Mouse (Mus musculus): Measurements from ENCODE around the gene Sik3.
"Not testable (repeated sequence)": the region's sequence is repeated elsewhere in the genome, so short reads cannot be mapped to it uniquely, and the experiment has no call there.

Gene Sik3

GRCm38 (mm10) chr9:46152067-46153015 is 139.7 kb downstream of the Sik3 start:
- no peak for DNase-seq (ENCODE audit: low read depth)

DNA sequence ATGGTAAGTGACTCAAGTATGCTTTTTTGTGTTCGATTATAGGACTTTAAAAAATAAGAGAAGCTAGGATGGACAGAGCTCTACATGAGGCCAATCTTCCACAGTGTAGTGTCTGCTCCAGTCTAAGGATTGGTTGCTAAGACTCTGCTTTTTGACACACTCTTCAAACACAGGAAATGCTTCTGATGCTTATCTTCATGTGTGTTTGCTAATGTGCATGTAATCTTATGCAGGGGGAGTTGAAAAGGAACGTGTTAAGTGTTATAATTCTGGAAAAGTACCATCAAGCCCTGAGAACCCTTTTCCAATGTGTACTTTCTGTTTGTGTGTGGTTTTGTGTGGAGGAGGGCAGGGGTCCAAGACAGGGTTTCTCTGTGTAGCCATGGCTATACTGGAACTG is 141.8 kb downstream of the Sik3 start:
- DNase-seq (ENCODE audit: low read depth), result no peak

GRCm38 (mm10) chr9:46155026-46155425 is 142.4 kb downstream of the Sik3 start:
- DNase-seq (ENCODE audit: low read depth), result no peak

GRCm38 (mm10) chr9:46155818-46156217 is 143.2 kb downstream of the Sik3 start:
- DNase-seq (ENCODE audit: low read depth), result not testable (repeated sequence)

DNA sequence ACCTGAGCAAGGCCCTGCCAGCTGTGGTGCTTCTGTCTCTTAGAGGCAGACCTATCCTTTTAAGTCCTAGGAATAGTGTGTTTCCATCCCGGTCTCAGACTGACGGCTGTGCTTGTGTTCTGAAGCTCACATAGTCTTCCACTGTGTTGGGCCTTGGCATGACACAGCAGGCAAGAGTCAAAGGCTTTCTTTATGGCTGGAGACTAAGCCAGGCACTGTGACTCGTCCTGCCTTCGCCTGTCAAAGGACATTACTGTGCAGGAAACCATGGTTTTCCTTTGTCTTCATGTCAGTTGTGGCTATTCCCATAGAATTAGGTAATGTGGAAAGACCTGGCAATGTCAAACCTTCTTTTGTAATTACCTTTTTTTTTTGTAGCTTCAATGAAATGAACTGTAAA is 144.1 kb downstream of the Sik3 start:
- no peak for DNase-seq (ENCODE audit: low read depth)

- DNase-seq (ENCODE audit: low read depth), result no peak
These were observed 145.7 kb downstream of the Sik3 start for GRCm38 (mm10) chr9:46158273-46158813.

DNA sequence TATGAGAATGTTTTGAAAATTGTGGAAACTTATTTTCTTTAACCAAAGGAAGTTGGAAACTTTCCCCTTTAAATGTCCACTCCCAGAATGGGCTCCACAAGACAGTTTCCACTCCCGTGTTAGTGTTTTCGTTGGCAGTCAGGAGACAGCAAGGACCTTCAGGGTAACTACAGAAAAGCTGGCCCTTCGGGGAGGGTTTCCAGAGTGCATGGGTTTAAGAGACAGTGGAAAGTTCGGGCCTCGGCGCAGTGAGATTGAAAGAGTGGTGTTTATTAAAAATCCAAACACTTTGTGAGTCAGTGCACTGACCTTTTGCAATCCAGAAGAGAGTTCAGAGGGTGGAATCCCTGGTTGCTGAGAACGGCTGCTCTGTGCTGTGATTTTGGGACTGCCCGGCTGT is 150.8 kb downstream of the Sik3 start:
- DNase-seq (ENCODE audit: low read depth), result no peak

DNA sequence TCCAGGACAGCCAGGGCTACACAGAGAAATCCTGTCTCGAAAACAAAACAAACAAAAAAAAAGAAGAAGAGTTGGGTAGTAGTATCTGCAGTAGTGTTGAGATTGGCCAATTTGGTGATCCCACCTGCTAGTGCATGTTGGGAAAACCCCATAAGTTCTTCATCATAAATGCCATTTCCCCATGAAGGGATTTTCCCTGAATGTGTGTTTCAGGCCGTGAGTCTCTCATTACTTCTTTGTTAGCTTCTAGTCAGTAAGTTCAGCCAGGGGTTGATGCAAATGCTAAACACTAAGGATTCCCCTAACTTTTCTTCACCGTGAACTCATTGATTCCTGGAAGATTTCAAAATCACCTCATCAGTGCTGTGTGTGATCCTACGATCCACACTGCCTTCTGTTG is 156.2 kb downstream of the Sik3 start:
- DNase-seq (ENCODE audit: low read depth), result no peak

- DNase-seq (ENCODE audit: low read depth), result no peak
These were observed 159.6 kb downstream of the Sik3 start for GRCm38 (mm10) chr9:46172251-46172650.

DNA sequence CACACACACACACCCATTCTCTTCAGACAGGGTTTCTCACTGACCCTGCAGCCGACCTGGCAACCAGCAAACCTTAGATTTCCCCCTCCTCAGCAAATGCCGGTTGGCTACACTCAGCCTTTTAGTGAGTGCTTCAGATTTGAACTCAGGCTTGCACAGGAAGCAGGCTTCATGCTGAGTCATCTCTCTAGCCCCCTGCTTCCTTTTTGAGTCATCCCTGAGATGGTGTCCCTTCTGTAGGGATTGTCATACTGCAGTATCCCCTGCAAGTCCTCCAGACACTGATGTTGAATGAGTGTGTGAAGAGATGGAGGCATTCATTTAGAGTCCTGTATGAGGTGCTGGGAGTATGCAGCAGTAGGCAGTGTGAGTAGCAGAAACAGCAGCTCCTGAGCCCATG is 160.3 kb downstream of the Sik3 start:
- no peak for DNase-seq (ENCODE audit: low read depth)

GRCm38 (mm10) chr9:46173919-46174318 is 161.3 kb downstream of the Sik3 start:
- no peak for DNase-seq (ENCODE audit: low read depth)

GRCm38 (mm10) chr9:46174770-46175294 is 162.2 kb downstream of the Sik3 start:
- no peak for DNase-seq (ENCODE audit: low read depth)

DNA sequence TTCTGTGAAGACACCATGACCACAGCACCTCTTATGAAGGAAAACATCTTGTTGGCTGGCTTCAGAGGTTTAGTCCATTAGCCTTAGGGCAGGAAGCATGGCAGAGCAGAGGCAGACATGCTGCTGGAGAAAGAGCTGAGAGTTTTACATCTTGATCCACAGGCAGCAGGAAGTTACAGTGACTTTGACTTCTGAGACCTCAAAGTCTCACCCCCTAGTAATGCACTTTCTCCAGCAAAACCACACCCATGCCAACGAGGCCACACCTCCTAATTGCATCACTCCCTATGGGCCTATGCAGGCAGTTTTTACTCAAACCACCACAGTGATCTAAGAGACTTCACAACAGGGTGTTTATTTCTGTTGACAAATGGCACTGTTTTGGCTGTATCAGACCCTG is 162.7 kb downstream of the Sik3 start:
- DNase-seq (ENCODE audit: low read depth), result peak; percentile 86

GRCm38 (mm10) chr9:46175938-46176375 is 163.3 kb downstream of the Sik3 start:
- DNase-seq (ENCODE audit: low read depth), result no peak

DNA sequence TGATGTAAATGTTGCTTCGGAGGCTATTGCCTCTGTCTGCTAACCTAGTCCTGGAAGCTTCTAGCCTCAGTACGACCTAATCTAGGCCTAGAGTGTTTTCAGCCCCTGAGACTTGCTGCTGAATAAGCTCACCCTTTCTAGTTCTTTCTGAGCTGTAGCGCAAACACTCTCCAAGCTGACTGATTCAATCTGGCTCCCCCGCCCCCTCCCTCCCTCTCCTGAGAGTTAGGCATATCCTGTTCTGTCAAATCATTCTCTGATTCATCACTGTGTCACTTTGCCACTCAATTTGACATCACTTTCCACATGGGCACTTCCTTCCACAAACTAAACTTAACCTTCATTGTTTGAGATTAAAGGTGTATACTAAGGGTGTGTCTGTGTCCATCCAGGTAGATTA is 164.0 kb downstream of the Sik3 start:
- DNase-seq (ENCODE audit: low read depth), result no peak

DNA sequence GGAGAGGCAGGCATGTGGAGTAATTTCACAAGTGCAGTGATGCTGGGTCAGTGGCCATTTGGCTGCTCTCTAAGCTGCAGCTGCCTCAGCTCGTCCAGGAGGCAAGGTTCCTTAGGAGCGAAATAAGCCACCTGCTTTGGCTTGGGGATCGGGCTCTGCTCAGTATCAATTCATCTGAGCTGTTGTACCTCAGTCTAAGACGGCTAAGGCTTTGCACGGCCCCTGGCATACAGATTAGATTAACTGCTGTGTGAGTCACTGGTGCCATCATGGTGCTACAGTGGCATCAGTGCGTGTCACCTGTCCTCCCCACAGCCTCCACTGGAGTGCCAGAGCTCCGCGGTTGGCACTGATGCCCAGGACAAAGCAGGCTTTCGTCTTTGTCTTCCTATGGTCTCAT is 166.0 kb downstream of the Sik3 start:
- DNase-seq (ENCODE audit: low read depth), result no peak

- DNase-seq (ENCODE audit: low read depth), result no peak
These were observed 168.7 kb downstream of the Sik3 start for GRCm38 (mm10) chr9:46181297-46181696.

DNA sequence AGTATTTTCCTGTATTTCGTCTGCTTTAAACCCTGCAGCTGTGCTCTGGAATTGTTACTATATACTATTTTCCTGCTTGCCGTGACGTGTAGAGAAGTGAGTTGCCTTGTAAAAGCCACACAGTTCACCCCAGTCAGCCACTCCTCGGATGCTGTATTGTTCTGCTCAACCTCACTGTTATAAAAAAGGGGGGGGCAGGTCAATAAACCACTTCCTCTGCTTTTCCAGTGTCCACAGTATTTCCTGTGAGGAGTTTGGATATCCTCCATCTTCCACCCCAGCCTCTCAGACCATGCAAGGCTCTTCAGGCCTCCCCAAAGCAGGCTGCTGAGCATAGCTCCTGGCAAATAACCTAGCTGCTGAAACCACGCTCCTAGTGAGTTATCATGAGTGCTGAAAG is 171.9 kb downstream of the Sik3 start:
- DNase-seq (ENCODE audit: low read depth), result no peak

DNA sequence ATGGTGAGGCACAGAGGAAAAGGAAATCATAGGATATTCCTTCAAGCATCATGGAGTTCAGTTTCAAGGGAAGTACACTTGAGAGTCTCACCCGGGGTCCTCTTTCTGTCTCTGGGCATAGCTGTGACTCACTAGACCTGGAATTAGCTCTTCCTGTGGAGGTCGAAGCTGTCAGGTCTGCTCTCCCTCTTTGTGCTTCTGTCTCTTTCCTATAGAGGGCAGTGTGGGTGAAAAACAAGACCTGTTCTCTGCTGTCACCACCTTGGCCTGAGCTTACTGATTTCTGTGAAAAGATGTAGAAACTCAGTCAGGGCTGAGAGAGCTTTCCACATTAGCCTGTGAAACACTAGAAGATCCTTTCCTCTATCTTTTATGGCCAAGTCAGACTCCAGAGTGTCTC is 172.6 kb downstream of the Sik3 start:
- peak; percentile 40 for DNase-seq (ENCODE audit: low read depth)

DNA sequence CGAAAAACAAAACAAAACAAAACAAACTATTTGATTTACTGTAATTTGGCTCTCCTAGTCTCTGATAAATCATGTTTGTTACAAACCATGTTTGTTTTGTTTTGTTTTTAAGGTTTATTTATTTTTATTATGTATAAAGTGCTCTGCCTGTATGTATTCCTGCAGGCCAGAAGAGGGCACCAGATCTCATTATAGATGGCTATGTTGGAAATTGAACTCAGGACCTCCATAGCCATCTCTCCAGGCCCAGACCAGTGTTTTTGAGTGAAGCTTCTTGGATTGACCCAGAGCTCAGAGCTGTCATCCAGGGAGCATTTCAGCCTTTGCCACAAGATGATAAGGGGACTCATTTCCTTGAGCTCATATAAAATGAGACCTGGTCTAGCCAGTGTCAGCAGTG is 173.8 kb downstream of the Sik3 start:
- DNase-seq (ENCODE audit: low read depth), result no peak

DNA sequence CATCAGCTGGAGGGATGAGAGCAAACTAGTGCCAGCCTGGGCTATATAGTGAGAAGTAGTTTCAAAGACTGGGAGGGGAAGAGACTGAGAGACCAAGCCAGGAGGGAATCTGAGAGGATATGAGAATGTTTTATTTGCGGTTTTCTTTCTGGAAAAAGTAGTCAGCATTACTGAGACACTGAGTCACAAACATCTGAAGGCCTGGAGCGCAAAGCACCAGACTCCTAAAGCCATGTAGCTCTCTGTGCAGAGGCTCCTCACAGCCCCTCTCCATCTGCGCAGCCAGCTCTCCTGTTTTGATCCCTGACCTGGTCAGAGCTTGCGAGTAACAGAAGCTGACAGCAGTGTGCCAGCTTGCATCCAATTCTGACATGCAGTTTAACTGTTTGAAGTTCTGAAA is 175.8 kb downstream of the Sik3 start:
- DNase-seq (ENCODE audit: low read depth), result no peak

- DNase-seq (ENCODE audit: low read depth), result no peak
These were observed 176.3 kb downstream of the Sik3 start for GRCm38 (mm10) chr9:46188956-46189355.

DNA sequence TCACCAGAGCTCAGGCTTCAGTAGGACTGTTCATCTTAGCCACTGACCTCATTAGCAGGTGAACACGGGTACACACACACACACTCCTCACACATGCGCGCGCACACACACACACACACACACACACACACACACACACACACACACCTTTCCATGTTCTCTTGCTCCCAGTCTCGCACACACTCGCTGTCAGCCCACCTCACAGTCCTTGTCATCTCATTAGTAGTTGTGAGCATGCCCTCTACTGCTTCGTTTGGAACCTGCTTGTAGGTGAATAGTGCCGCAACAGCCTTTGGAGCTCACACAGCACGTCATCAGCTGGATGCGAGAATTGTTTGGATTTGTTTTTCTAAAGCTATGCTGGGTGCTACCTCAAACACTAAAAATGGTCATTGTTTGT is 176.8 kb downstream of the Sik3 start:
- no peak for DNase-seq (ENCODE audit: low read depth)

Data from c-Kit-positive CD71-negative TER-119-negative erythroid progenitor cells, embryonic 14.5 days (primary cell).